Mouse (Mus musculus) embryonic facial prominence, embryonic 12.5 days (tissue): Measurements from ENCODE around the gene Tmem115. TPM values are rescaled to one million over a fixed set of nuclear protein-coding genes. Genes with fewer than 3 reads are reported as not detected.

Experiments used
- ATAC-seq: fragments of 200-750 bp; cut with Nextera tagmentation; 2 replicates; pipeline ENCODE4 v1.8.0; 2017; ENCODE audit not compliant: insufficient number of reproducible peaks, insufficient read depth, low FRiP score, low TSS enrichment
- H3K27ac ChIP-seq: fragments of 300-500 bp; sonication (generic); 2 replicates; pipeline ENCODE4 v1.5.1; 2016; ENCODE audit warnings: mild to moderate bottlenecking
- H3K27me3 ChIP-seq: fragments of 300-500 bp; sonication (generic); 2 replicates; pipeline ENCODE4 v1.6.1; 2016; ENCODE audit warnings: mild to moderate bottlenecking, moderate library complexity
- H3K36me3 ChIP-seq: fragments of 300-500 bp; sonication (generic); 2 replicates; pipeline ENCODE4 v1.6.1; 2016; ENCODE audit warnings: mild to moderate bottlenecking
- H3K4me1 ChIP-seq: fragments of 300-500 bp; sonication (generic); 2 replicates; pipeline ENCODE4 v1.6.1; 2016
- H3K4me2 ChIP-seq: fragments of 300-500 bp; sonication (generic); replicated peaks from 2 replicates; pipeline ENCODE4 v1.6.1; 2016; ENCODE audit warnings: mild to moderate bottlenecking, moderate library complexity
- H3K4me3 ChIP-seq: fragments of 300-500 bp; sonication (generic); 2 replicates; pipeline ENCODE4 v1.5.1; 2016; ENCODE audit warnings: mild to moderate bottlenecking
- H3K9ac ChIP-seq: fragments of 300-500 bp; sonication (generic); 2 replicates; pipeline ENCODE4 v1.6.1; 2016; ENCODE audit warnings: mild to moderate bottlenecking, moderate library complexity
- H3K9me3 ChIP-seq: fragments of 300-500 bp; sonication (generic); 2 replicates; pipeline ENCODE4 v1.6.1; 2016; ENCODE audit warnings: mild to moderate bottlenecking, moderate library complexity
- WGBS: fragments of 180-500 bp; shearing (Covaris S2); methylation state at CpG from one replicate; pipeline ENCODE4 v1.1.7; 2016; 5-methylcytosine and 5-hydroxymethylcytosine counted together
- polyA plus RNA-seq: library from polyadenylated mRNA; unstranded; fragments of >200 nt; fragmentation: Nextera tagmentation; extraction: Ambion mirVana; gene quantifications from 2 replicates; pipeline ENCODE4 v1.2.1, GENCODE M21; 2016

The Tmem115 gene
- polyA plus RNA-seq, 1 experiment from 2014 or later, result 50.1 TPM

DNA sequence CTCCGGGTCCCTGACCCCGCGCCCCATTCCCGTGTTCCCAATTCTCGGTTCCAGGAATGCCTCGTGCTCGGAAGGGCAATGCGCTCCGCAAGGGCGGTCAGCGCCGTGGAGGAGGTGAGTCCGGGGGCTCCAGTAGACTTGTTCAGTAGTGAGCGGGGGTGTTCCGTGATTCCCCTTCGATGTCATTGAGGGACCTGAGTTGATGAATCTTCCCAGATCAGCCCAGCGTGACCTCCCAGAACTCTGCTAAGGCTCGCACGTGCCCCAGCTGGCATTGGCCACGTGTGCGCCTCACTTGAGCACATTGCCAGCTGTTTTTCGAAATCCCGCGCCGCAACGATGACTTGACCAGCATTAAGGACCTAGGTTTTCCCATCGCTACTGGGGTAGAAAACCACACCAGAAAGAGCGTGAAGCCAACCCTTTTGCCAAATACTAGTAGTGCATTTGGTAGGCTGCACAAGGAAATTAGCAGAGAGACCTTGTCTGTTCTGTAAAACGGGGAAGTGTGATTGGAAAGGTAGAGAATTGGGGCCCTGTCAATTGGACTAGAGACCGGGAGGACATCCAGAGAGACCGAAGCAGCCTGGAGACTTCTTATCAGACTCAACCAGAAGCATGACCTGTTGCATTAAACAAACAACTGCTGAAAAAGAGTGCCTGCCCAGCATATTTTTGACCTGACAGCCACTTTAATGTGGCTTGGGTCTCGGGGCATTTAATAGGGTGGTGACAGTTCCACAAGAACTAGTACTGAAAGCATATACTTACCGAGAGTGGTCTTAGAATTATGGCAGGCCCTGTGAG is 54.3 kb downstream of the Tmem115 start:
- H3K4me1 ChIP-seq, result peaks cover 12% of the 10 kb centered on the region
- no peaks in the 10 kb centered on the region for H3K9me3 ChIP-seq
- H3K9ac ChIP-seq, result peak overlapping the region; percentile 57
- peak overlapping the region; percentile 46; the same call in 1 of the 2 replicates for H3K27ac ChIP-seq
- no peak for ATAC-seq
- H3K4me2 ChIP-seq, result peak overlapping the region; percentile 73
- peaks cover 45% of the 10 kb centered on the region for H3K36me3 ChIP-seq
- no peaks in the 10 kb centered on the region for H3K27me3 ChIP-seq
- WGBS, result 5% methylated on average over 33 of the region's 33 CpGs
- peak overlapping the region; percentile 85 for H3K4me3 ChIP-seq

Other genes starting within 250 kb of the Tmem115 start
- gene Mapkapk3, start 244.1 kb upstream of the Tmem115 start, polyA plus RNA-seq, result 5.2 and 6.8 TPM in 2 replicates
- 8.4 and 12.0 TPM in 2 replicates for gene Cish, start 237.9 kb upstream of the Tmem115 start, polyA plus RNA-seq
- gene Hemk1, start 195.6 kb upstream of the Tmem115 start, polyA plus RNA-seq, result 12.4 and 13.2 TPM in 2 replicates
- gene 6430571L13Rik, start 193.3 kb upstream of the Tmem115 start, polyA plus RNA-seq, result 1.4 and 1.8 TPM in 2 replicates
- gene Cacna2d2, start 134.3 kb upstream of the Tmem115 start, polyA plus RNA-seq, result 1.1 and 1.2 TPM in 2 replicates
- gene Cyb561d2, start 8.2 kb downstream of the Tmem115 start, polyA plus RNA-seq, result 17.2 and 17.7 TPM in 2 replicates
- gene Nprl2, start 8.3 kb downstream of the Tmem115 start, polyA plus RNA-seq, result 40.8 and 46.3 TPM in 2 replicates
- gene Zmynd10, start 13.4 kb downstream of the Tmem115 start, polyA plus RNA-seq, result 1.3 and 1.7 TPM in 2 replicates
- 54.0 and 55.6 TPM in 2 replicates for gene Rassf1, start 17.6 kb downstream of the Tmem115 start, polyA plus RNA-seq
- gene Tusc2, start 29.3 kb downstream of the Tmem115 start, polyA plus RNA-seq, result 54.1 and 54.8 TPM in 2 replicates
- gene Hyal2, start 34.0 kb downstream of the Tmem115 start, polyA plus RNA-seq, result 132 and 134 TPM in 2 replicates
- 12.2 and 13.2 TPM in 2 replicates for gene Hyal1, start 43.0 kb downstream of the Tmem115 start, polyA plus RNA-seq
- 15.0 and 15.4 TPM in 2 replicates for gene Naa80, start 44.9 kb downstream of the Tmem115 start, polyA plus RNA-seq
- gene Hyal3, start 46.9 kb downstream of the Tmem115 start, polyA plus RNA-seq, result 1.4 and 1.5 TPM in 2 replicates
- 35.8 and 36.9 TPM in 2 replicates for gene Ifrd2, start 53.7 kb downstream of the Tmem115 start, polyA plus RNA-seq
- 3.8 and 6.9 TPM in 2 replicates for gene Sema3b, start 75.3 kb downstream of the Tmem115 start, polyA plus RNA-seq
- 439 and 443 TPM in 2 replicates for gene Gnai2, start 101.4 kb downstream of the Tmem115 start, polyA plus RNA-seq
- 8.2 and 8.3 TPM in 2 replicates for gene Slc38a3, start 135.6 kb downstream of the Tmem115 start, polyA plus RNA-seq
- 1.4 and 3.0 TPM in 2 replicates for gene Gnat1, start 145.8 kb downstream of the Tmem115 start, polyA plus RNA-seq
- gene Sema3f, start 176.5 kb downstream of the Tmem115 start, polyA plus RNA-seq, result 52.4 and 53.1 TPM in 2 replicates
- 232 and 261 TPM in 2 replicates for gene Rbm5, start 237.1 kb downstream of the Tmem115 start, polyA plus RNA-seq